Mouse (Mus musculus) kidney, embryonic 15.5 days (tissue): Measurements from ENCODE around the gene Jmjd6. TPM values are rescaled to one million over a fixed set of nuclear protein-coding genes. Genes with fewer than 3 reads are reported as not detected.

ENCODE experiments used
- ATAC-seq: fragments of 200-750 bp; cut with Nextera tagmentation; replicated peaks from 2 replicates; pipeline ENCODE4 v1.8.0; 2017; ENCODE audit warnings: moderate TSS enrichment; ENCODE audit not compliant: low FRiP score
- H3K27ac ChIP-seq: fragments of 300-500 bp; sonication (generic); 2 replicates; pipeline ENCODE4 v1.5.1; 2015; ENCODE audit warnings: mild to moderate bottlenecking, inconsistent platforms
- H3K27me3 ChIP-seq: fragments of 300-500 bp; sonication (generic); 2 replicates; pipeline ENCODE4 v1.6.1; 2015; ENCODE audit warnings: inconsistent platforms
- H3K36me3 ChIP-seq: fragments of 300-500 bp; sonication (generic); 2 replicates; pipeline ENCODE4 v1.6.1; 2015; ENCODE audit warnings: inconsistent platforms
- H3K4me1 ChIP-seq: fragments of 300-500 bp; sonication (generic); 2 replicates; pipeline ENCODE4 v1.6.1; 2015; ENCODE audit warnings: inconsistent platforms
- H3K4me2 ChIP-seq: fragments of 300-500 bp; sonication (generic); 2 replicates; pipeline ENCODE4 v1.6.1; 2015; ENCODE audit warnings: moderate library complexity, mild to moderate bottlenecking, inconsistent platforms
- H3K4me3 ChIP-seq: fragments of 300-500 bp; sonication (generic); replicated peaks from 2 replicates; pipeline ENCODE4 v1.5.1; 2015; ENCODE audit warnings: mild to moderate bottlenecking, inconsistent platforms
- H3K9ac ChIP-seq: fragments of 300-500 bp; sonication (generic); 2 replicates; pipeline ENCODE4 v1.6.1; 2015; ENCODE audit warnings: mild to moderate bottlenecking, inconsistent platforms
- H3K9me3 ChIP-seq: fragments of 300-500 bp; sonication (generic); replicated peaks from 2 replicates; pipeline ENCODE4 v1.6.1; 2016; ENCODE audit warnings: inconsistent platforms
- WGBS: fragments of 180-500 bp; shearing (Covaris S2); methylation state at CpG from one replicate; pipeline ENCODE4 v1.1.7; 2015; ENCODE audit warnings: mixed read lengths; 5-methylcytosine and 5-hydroxymethylcytosine counted together
- polyA plus RNA-seq: library from polyadenylated mRNA; unstranded; fragments of >200 nt; fragmentation: Nextera tagmentation; extraction: Ambion mirVana; gene quantifications from 2 replicates; pipeline ENCODE4 v1.2.1, GENCODE M21; 2015

The Jmjd6 gene
- polyA plus RNA-seq, 1 experiment from 2014 or later, result 75.5 TPM

GRCm38 (mm10) chr11:116869223-116869622 lies 26.0 kb upstream of the Jmjd6 start:
- Histone ChIP-seq H3K36me3 (peaks cover 80% of the 10 kb centered on the region), H3K9me3 (no peaks in the 10 kb centered on the region), H3K9ac (no peak overlapping the region), H3K27ac (no peak overlapping the region), H3K4me1 (no peaks in the 10 kb centered on the region), H3K27me3 (no peaks in the 10 kb centered on the region), H3K4me2 (no peak overlapping the region), H3K4me3 (no peak overlapping the region)
- ATAC-seq, result no peak
- 79% methylated on average over 8 of the region's 8 CpGs for WGBS

- no peak for ATAC-seq
- no peaks in the 10 kb centered on the region for H3K27me3 ChIP-seq
- H3K9me3 ChIP-seq, result no peaks in the 10 kb centered on the region
- peaks cover 80% of the 10 kb centered on the region for H3K36me3 ChIP-seq
- H3K9ac ChIP-seq, result no peak overlapping the region
- H3K4me2 ChIP-seq, result no peak overlapping the region
- H3K4me3 ChIP-seq, result no peak overlapping the region
- WGBS, result 79% methylated on average over 3 of the region's 3 CpGs
- H3K27ac ChIP-seq, result no peak overlapping the region
- no peaks in the 10 kb centered on the region for H3K4me1 ChIP-seq
These were observed 24.9 kb upstream of the Jmjd6 start for GRCm38 (mm10) chr11:116868129-116868528.

GRCm38 (mm10) chr11:116865945-116866585 lies 22.8 kb upstream of the Jmjd6 start:
- Histone ChIP-seq H3K36me3 (peaks cover 82% of the 10 kb centered on the region), H3K4me3 (no peak overlapping the region), H3K4me2 (no peak overlapping the region), H3K4me1 (no peaks in the 10 kb centered on the region), H3K9ac (no peak overlapping the region), H3K9me3 (no peaks in the 10 kb centered on the region), H3K27ac (no peak overlapping the region), H3K27me3 (no peaks in the 10 kb centered on the region)
- 69% methylated on average over 12 of the region's 12 CpGs for WGBS
- ATAC-seq, result peak; percentile 40; the same call in 1 of the 2 replicates

- no peaks in the 10 kb centered on the region for H3K27me3 ChIP-seq
- H3K4me1 ChIP-seq, result no peaks in the 10 kb centered on the region
- no peak overlapping the region for H3K27ac ChIP-seq
- no peak for ATAC-seq
- no peak overlapping the region for H3K4me3 ChIP-seq
- H3K36me3 ChIP-seq, result peaks cover 91% of the 10 kb centered on the region
- no peak overlapping the region for H3K9ac ChIP-seq
- H3K9me3 ChIP-seq, result no peaks in the 10 kb centered on the region
- no peak overlapping the region for H3K4me2 ChIP-seq
- WGBS, result 74% methylated on average over 10 of the region's 10 CpGs
These were observed 21.2 kb upstream of the Jmjd6 start for GRCm38 (mm10) chr11:116864444-116864843.

- Histone ChIP-seq H3K4me3 (no peak overlapping the region), H3K4me2 (no peak overlapping the region), H3K4me1 (peaks cover 13% of the 10 kb centered on the region), H3K36me3 (peaks cover 60% of the 10 kb centered on the region), H3K27ac (no peak overlapping the region), H3K27me3 (no peaks in the 10 kb centered on the region), H3K9ac (no peak overlapping the region), H3K9me3 (no peaks in the 10 kb centered on the region)
- WGBS, result 72% methylated on average over 12 of the region's 12 CpGs
- no peak for ATAC-seq
These were observed 14.1 kb upstream of the Jmjd6 start for GRCm38 (mm10) chr11:116857183-116857850.

GRCm38 (mm10) chr11:116854279-116854678 lies 11.0 kb upstream of the Jmjd6 start:
- no peak for ATAC-seq
- H3K27ac ChIP-seq, result peak overlapping the region; percentile 100; the same call in 1 of the 2 replicates
- no peaks in the 10 kb centered on the region for H3K9me3 ChIP-seq
- H3K4me2 ChIP-seq, result peak overlapping the region; percentile 70
- no peaks in the 10 kb centered on the region for H3K27me3 ChIP-seq
- H3K9ac ChIP-seq, result peak overlapping the region; percentile 68
- H3K4me3 ChIP-seq, result peak overlapping the region; percentile 81
- peaks cover 55% of the 10 kb centered on the region for H3K36me3 ChIP-seq
- 30% methylated on average over 10 of the region's 10 CpGs for WGBS
- peaks cover 22% of the 10 kb centered on the region for H3K4me1 ChIP-seq

GRCm38 (mm10) chr11:116853512-116853928 lies 10.3 kb upstream of the Jmjd6 start:
- Histone ChIP-seq H3K27me3 (no peaks in the 10 kb centered on the region), H3K27ac (peak overlapping the region; percentile 100), H3K36me3 (peaks cover 55% of the 10 kb centered on the region), H3K4me2 (peak overlapping the region; percentile 70), H3K9ac (peak overlapping the region; percentile 68), H3K4me3 (peak overlapping the region; percentile 81), H3K4me1 (peaks cover 29% of the 10 kb centered on the region), H3K9me3 (no peaks in the 10 kb centered on the region)
- ATAC-seq, result peak; percentile 91
- under 1% methylated on average over 36 of the region's 36 CpGs for WGBS

- Histone ChIP-seq H3K27ac (peak within 1 kb of the TSS; percentile 100), H3K36me3 (peaks cover 55% of the 10 kb centered on the region), H3K27me3 (no peaks in the 10 kb centered on the region)
These were observed 9.8 kb upstream of the Jmjd6 start, which contains the start of gene Srsf2 for GRCm38 (mm10) chr11:116852891-116853511. Gene Srsf2 (minus strand): TSS chr11:116853094.

GRCm38 (mm10) chr11:116852291-116852890 lies 9.1 kb upstream of the Jmjd6 start, which contains the start of gene Mfsd11:
Gene Mfsd11 (plus strand): TSS chr11:116852440.
- Histone ChIP-seq H3K36me3 (peaks cover 58% of the 10 kb centered on the region), H3K4me2 (peak within 1 kb of the TSS; percentile 81), H3K9ac (peak within 1 kb of the TSS; percentile 99), H3K27ac (peak within 1 kb of the TSS; percentile 100), H3K4me3 (peak within 1 kb of the TSS; percentile 81), H3K27me3 (no peaks in the 10 kb centered on the region), H3K4me1 (peaks cover 33% of the 10 kb centered on the region), H3K9me3 (no peaks in the 10 kb centered on the region)
- ATAC-seq, result peak; percentile 68
- under 1% methylated on average over 81 of the region's 91 CpGs for WGBS

More at GRCm38 (mm10) chr11:116852891-116853511, 9.8 kb upstream of the Jmjd6 start, which contains the start of gene Srsf2:
- H3K4me2 ChIP-seq, result peak within 1 kb of the TSS; percentile 81
- WGBS, result under 1% methylated on average over 70 of the region's 74 CpGs
- peak within 1 kb of the TSS; percentile 99 for H3K9ac ChIP-seq
- no peaks in the 10 kb centered on the region for H3K9me3 ChIP-seq
- peaks cover 33% of the 10 kb centered on the region for H3K4me1 ChIP-seq
- H3K4me3 ChIP-seq, result peak within 1 kb of the TSS; percentile 81
- peak; percentile 88 for ATAC-seq

- 2% methylated on average over 29 of the region's 29 CpGs for WGBS
- H3K27ac ChIP-seq, result peak overlapping the region; percentile 100
- no peaks in the 10 kb centered on the region for H3K27me3 ChIP-seq
- H3K36me3 ChIP-seq, result peaks cover 58% of the 10 kb centered on the region
- no peak for ATAC-seq
- peak overlapping the region; percentile 81 for H3K4me2 ChIP-seq
- no peaks in the 10 kb centered on the region for H3K9me3 ChIP-seq
- peak overlapping the region; percentile 81 for H3K4me3 ChIP-seq
- peak overlapping the region; percentile 99 for H3K9ac ChIP-seq
- H3K4me1 ChIP-seq, result peaks cover 33% of the 10 kb centered on the region
These were observed 8.5 kb upstream of the Jmjd6 start for GRCm38 (mm10) chr11:116851576-116852290.

- Histone ChIP-seq H3K27me3 (no peaks in the 10 kb centered on the region), H3K4me1 (peaks cover 33% of the 10 kb centered on the region), H3K4me3 (peak overlapping the region; percentile 81), H3K9me3 (no peaks in the 10 kb centered on the region), H3K27ac (peak overlapping the region; percentile 100; the same call in 1 of the 2 replicates), H3K9ac (peak overlapping the region; percentile 99), H3K36me3 (peaks cover 56% of the 10 kb centered on the region), H3K4me2 (peak overlapping the region; percentile 81)
- WGBS, result 29% methylated on average over 6 of the region's 6 CpGs
- no peak for ATAC-seq
These were observed 7.7 kb upstream of the Jmjd6 start for GRCm38 (mm10) chr11:116850833-116851477.
